Mouse (Mus musculus) spleen, embryonic (tissue): ENCODE measurements around the gene Ephb3.

Experiments used
- CTCF ChIA-PET: fragments of 350-600 bp; sonication (Branson Sonifier 250); formaldehyde crosslinking; loops from one replicate; lab custom pipeline; 2022; lab: Charles Lee

Ephb3 gene

GRCm38 (mm10) chr16:21246391-21247036 is 42.0 kb downstream of the Ephb3 start:
- CTCF ChIA-PET = interaction anchor here (0.5 kb wide), 1 partner anchor 741 kb away, joined by 3 read pairs; no protein-coding TSS in a partner anchor

GRCm38 (mm10) chr16:21247037-21247432 is 42.5 kb downstream of the Ephb3 start:
- CTCF ChIA-PET = no interaction called here

GRCm38 (mm10) chr16:21247871-21248712 is 43.5 kb downstream of the Ephb3 start:
- CTCF ChIA-PET = no interaction called here

- CTCF ChIA-PET = no interaction called here
These were observed 44.4 kb downstream of the Ephb3 start for GRCm38 (mm10) chr16:21248713-21249531.

- CTCF ChIA-PET = no interaction called here
These were observed 47.9 kb downstream of the Ephb3 start for GRCm38 (mm10) chr16:21252401-21252955.

- CTCF ChIA-PET = no interaction called here
These were observed 51.2 kb downstream of the Ephb3 start for GRCm38 (mm10) chr16:21255574-21256304.

GRCm38 (mm10) chr16:21256514-21257305 is 52.2 kb downstream of the Ephb3 start:
- CTCF ChIA-PET = no interaction called here

- CTCF ChIA-PET = no interaction called here
These were observed 60.9 kb downstream of the Ephb3 start for GRCm38 (mm10) chr16:21265417-21265816.

- CTCF ChIA-PET = no interaction called here
These were observed 65.2 kb downstream of the Ephb3 start for GRCm38 (mm10) chr16:21269775-21270174.

- CTCF ChIA-PET = no interaction called here
These were observed 67.3 kb downstream of the Ephb3 start for GRCm38 (mm10) chr16:21271773-21272247.

GRCm38 (mm10) chr16:21272748-21273147 is 68.2 kb downstream of the Ephb3 start:
- CTCF ChIA-PET = no interaction called here
